Mouse (Mus musculus) neural tube, embryonic 12.5 days (tissue): ENCODE measurements around the gene Gpr25. TPM values are rescaled to one million over a fixed set of nuclear protein-coding genes. Genes with fewer than 3 reads are reported as not detected.

Experiments used
- ATAC-seq: fragments of 200-750 bp; cut with Nextera tagmentation; 2 replicates; pipeline ENCODE4 v1.8.0; 2017; ENCODE audit warnings: low read depth, mild to moderate bottlenecking, moderate TSS enrichment, moderate library complexity; ENCODE audit not compliant: low FRiP score
- H3K27ac ChIP-seq: fragments of 300-500 bp; sonication (generic); 2 replicates; pipeline ENCODE4 v1.5.1; 2016
- H3K27me3 ChIP-seq: fragments of 300-500 bp; sonication (generic); replicated peaks from 2 replicates; pipeline ENCODE4 v1.6.1; 2016; ENCODE audit warnings: mild to moderate bottlenecking
- H3K36me3 ChIP-seq: fragments of 300-500 bp; sonication (generic); 2 replicates; pipeline ENCODE4 v1.6.1; 2016; ENCODE audit warnings: mild to moderate bottlenecking
- H3K4me1 ChIP-seq: fragments of 300-500 bp; sonication (generic); 2 replicates; pipeline ENCODE4 v1.6.1; 2016
- H3K4me2 ChIP-seq: fragments of 300-500 bp; sonication (generic); replicated peaks from 2 replicates; pipeline ENCODE4 v1.6.1; 2016; ENCODE audit warnings: mild to moderate bottlenecking
- H3K4me3 ChIP-seq: fragments of 300-500 bp; sonication (generic); 2 replicates; pipeline ENCODE4 v1.5.1; 2016
- H3K9ac ChIP-seq: fragments of 300-500 bp; sonication (generic); 2 replicates; pipeline ENCODE4 v1.6.1; 2016; ENCODE audit warnings: mild to moderate bottlenecking
- H3K9me3 ChIP-seq: fragments of 300-500 bp; sonication (generic); 2 replicates; pipeline ENCODE4 v1.6.1; 2016; ENCODE audit warnings: mild to moderate bottlenecking
- WGBS: fragments of 180-500 bp; shearing (Covaris S2); methylation state at CpG from one replicate; pipeline ENCODE4 v1.1.7; 2016; 5-methylcytosine and 5-hydroxymethylcytosine counted together
- polyA plus RNA-seq: library from polyadenylated mRNA; unstranded; fragments of >200 nt; fragmentation: Nextera tagmentation; extraction: Ambion mirVana; gene quantifications from 2 replicates; pipeline ENCODE4 v1.2.1, GENCODE M21; 2016

Gene Gpr25
- not detected in 2 replicates for polyA plus RNA-seq

DNA sequence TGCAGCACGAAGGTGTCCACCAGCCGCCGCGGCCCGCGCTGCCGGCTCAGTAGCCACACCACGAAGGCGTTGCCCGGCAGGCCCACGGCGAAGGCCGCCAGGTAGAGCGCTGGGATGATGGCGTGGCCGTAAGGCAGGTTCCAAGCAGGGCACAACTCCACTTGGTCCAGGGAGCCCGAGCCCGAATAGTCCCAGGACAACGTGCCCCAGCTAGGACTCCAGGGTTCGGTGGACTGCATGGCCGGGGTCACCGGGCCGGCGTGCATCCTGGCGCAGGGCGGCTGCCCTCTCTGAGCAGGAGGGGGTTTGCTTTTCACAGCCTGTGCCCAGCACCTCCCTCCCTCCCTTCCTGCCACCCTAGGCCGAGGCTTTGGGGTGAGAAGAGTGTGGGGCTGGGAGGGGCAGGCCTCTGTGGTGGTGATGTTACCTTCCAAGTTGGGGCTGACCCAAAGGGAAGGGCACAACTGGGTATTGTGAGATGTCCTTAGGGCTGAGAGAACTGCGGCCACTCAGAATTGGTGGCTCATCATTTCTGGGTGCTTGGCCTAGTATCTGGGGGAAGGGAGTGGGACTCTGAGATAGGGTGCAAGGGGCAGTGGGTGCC, at the start of gene Gpr25:
TSS of gene Gpr25 (minus strand) at position 239 of the 604 bp plus-strand sequence.
- H3K4me2 ChIP-seq, result peak within 1 kb of the TSS; percentile 95
- ATAC-seq, result peak; percentile 49
- no peak within 1 kb of the TSS for H3K27ac ChIP-seq
- H3K27me3 ChIP-seq, result peaks cover 51% of the 10 kb centered on the region
- peak within 1 kb of the TSS; percentile 48 for H3K4me3 ChIP-seq
- no peaks in the 10 kb centered on the region for H3K9me3 ChIP-seq
- peak within 1 kb of the TSS; percentile 56 for H3K9ac ChIP-seq
- WGBS, result 7% methylated on average over 28 of the region's 28 CpGs
- H3K4me1 ChIP-seq, result peaks cover 15% of the 10 kb centered on the region
- no peaks in the 10 kb centered on the region for H3K36me3 ChIP-seq

DNA sequence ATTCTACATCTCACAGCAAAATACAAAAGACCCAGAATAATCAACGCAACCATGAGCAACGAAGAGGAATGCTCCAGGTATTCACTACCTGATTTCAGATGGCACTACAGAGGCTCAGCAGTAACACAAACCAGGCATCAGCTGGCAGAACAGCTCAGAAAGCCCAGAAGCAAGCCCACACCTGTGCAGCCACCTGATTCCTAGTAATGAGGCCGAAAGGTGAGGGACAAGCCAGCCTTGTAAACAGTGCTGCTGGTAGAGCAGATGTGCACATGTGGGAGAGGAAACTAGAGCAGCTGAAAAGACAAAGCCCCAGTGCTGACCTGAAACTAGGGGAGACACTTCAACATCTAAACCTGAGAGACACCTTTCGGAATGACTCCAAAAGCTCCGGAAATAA, 48.5 kb upstream of the Gpr25 start:
- H3K27ac ChIP-seq, result no peak overlapping the region
- H3K4me3 ChIP-seq, result no peak overlapping the region
- no peak for ATAC-seq
- no peak overlapping the region for H3K9ac ChIP-seq
- H3K4me2 ChIP-seq, result no peak overlapping the region
- H3K36me3 ChIP-seq, result no peaks in the 10 kb centered on the region
- WGBS, result 96% methylated on average over 5 of the region's 5 CpGs
- no peaks in the 10 kb centered on the region for H3K27me3 ChIP-seq
- H3K9me3 ChIP-seq, result no peaks in the 10 kb centered on the region
- H3K4me1 ChIP-seq, result no peaks in the 10 kb centered on the region

DNA sequence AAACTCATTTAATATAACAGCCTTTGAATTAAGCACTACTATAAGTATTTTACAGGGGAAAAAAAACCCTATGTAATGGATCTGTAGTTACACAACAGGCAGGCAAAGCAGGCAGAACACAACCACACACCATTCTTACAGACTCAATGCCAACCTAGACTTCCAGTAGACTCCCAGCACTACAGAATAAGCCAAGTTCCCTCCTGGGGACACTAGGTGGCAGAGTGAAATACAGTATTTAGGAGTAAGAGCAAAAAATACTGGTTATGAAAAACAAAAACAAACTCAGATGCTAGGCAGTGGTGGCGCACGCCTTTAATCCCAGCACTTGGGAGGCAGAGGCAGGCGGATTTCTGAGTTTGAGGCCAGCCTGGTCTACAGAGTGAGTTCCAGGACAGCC, 45.8 kb upstream of the Gpr25 start:
- H3K9me3 ChIP-seq, result no peaks in the 10 kb centered on the region
- WGBS, result 88% methylated on average over 3 of the region's 3 CpGs
- no peak overlapping the region for H3K27ac ChIP-seq
- H3K4me2 ChIP-seq, result no peak overlapping the region
- H3K4me1 ChIP-seq, result no peaks in the 10 kb centered on the region
- peaks cover 7% of the 10 kb centered on the region; the same call in 1 of the 2 replicates for H3K36me3 ChIP-seq
- no peak for ATAC-seq
- no peak overlapping the region for H3K9ac ChIP-seq
- H3K27me3 ChIP-seq, result no peaks in the 10 kb centered on the region
- no peak overlapping the region for H3K4me3 ChIP-seq

DNA sequence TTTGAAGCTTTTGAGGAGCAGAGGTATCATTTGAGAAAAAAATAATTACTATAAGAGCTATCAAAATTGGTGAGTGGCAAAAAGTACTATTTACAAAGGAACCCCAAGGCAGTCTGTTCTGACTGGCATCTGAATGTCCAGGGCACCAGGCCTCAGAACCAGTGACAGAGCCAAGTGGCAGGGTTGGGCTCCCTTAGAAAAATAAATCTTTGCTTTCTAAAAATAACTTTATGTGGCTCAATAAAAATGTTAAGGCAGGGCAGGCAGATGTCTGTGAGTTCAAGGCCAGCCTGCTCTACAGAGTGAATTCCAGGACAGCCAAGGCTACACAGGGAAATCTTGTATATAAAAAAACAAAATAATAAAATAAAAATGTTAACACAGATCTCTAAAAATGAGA, 33.3 kb upstream of the Gpr25 start:
- no peaks in the 10 kb centered on the region for H3K9me3 ChIP-seq
- no peaks in the 10 kb centered on the region for H3K27me3 ChIP-seq
- H3K4me2 ChIP-seq, result no peak overlapping the region
- no peak for ATAC-seq
- no peaks in the 10 kb centered on the region for H3K4me1 ChIP-seq
- no peak overlapping the region for H3K9ac ChIP-seq
- H3K36me3 ChIP-seq, result no peaks in the 10 kb centered on the region; the same call in 1 of the 2 replicates
- H3K4me3 ChIP-seq, result no peak overlapping the region
- no peak overlapping the region for H3K27ac ChIP-seq

DNA sequence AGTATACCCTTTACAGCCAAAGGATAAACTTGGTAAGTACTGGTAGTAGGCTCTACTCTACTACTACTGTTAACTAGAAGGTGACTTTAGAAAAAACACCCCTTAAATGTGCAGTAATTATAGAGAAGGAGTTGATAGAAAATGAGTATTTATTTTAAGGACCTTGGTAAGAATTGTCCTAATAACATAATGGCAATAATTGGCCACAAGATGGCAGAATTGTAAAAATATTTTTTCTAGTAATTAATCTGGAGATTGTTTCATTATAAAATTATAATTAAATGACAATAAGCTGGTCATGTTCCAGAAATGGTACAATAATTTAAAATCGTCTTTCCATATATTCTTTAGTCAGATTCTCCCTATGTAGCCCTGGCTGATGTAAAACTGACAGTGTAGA, 29.1 kb upstream of the Gpr25 start:
- no peaks in the 10 kb centered on the region for H3K9me3 ChIP-seq
- no peak overlapping the region for H3K9ac ChIP-seq
- no peaks in the 10 kb centered on the region for H3K4me1 ChIP-seq
- H3K4me2 ChIP-seq, result no peak overlapping the region
- ATAC-seq, result no peak
- peaks cover 3% of the 10 kb centered on the region; the same call in 1 of the 2 replicates for H3K36me3 ChIP-seq
- H3K4me3 ChIP-seq, result no peak overlapping the region
- H3K27me3 ChIP-seq, result no peaks in the 10 kb centered on the region
- WGBS, result 82% methylated on average over 1 of the region's 1 CpGs
- no peak overlapping the region for H3K27ac ChIP-seq

DNA sequence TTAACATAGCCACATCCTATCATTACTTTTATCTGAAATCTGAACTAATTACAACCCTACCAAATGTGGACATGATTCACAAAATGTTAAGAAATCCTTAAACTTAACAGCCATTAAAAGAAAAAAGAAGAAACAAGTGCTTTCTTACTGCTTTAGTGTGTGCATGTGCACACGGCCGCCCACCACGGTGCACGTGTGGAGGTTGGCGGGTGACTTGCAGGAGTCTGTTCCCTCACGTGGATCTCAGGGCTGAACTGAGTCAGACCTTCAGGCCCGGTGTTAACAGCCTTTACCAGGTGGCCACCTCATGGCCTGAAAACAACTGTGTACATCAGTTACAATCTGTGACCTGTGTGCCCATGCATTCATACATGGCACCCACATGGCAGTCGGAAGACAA, 16.7 kb upstream of the Gpr25 start:
- 93% methylated on average over 8 of the region's 8 CpGs for WGBS
- H3K9ac ChIP-seq, result no peak overlapping the region

DNA sequence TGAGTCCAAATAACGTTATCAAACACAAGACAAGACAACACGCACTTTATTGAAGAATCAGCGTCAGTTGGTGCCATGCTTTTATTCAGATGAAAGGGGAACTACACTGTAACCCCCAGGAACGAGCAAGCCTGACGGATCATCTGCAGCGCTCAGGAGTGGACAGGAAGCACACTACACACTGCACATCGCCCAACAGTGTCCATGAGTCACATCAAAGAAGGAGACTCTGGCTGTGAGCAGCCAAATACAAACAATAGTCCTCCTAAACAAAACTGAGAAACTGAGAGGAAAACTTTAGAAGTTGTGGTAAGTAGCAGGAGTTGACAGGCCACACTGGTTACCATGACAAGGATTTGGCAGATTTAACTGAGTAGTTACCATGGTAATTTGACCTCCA, 7.6 kb upstream of the Gpr25 start:
- H3K36me3 ChIP-seq, result peaks cover 35% of the 10 kb centered on the region
- no peak for ATAC-seq

More for the DNA sequence above, 16.7 kb upstream of the Gpr25 start:
- H3K4me3 ChIP-seq, result no peak overlapping the region
- no peak for ATAC-seq
- H3K27me3 ChIP-seq, result no peaks in the 10 kb centered on the region
- H3K9me3 ChIP-seq, result no peaks in the 10 kb centered on the region
- no peak overlapping the region for H3K27ac ChIP-seq
- H3K4me2 ChIP-seq, result no peak overlapping the region
- H3K4me1 ChIP-seq, result no peaks in the 10 kb centered on the region
- H3K36me3 ChIP-seq, result peaks cover 86% of the 10 kb centered on the region

DNA sequence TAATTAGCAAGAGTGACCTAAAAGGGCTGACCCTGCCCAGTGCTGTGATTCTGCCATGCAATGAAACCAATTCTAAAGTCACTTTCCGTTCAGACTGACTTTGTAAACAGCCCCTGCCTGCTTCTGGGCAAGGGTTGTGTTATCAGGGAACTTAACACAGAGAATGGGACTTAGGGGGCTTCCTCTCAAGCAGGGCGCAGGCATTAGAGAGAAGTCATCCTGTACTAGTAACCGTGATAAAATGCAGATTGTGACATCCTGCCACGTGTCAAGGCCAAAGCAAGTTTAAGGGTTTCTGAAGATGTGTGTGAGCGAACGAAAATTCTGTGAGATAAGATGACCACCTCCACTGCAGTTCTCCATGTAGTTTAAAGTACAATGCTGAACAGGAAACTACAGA, 5.5 kb upstream of the Gpr25 start:
- 61% methylated on average over 6 of the region's 6 CpGs for WGBS

More for the DNA sequence above, 7.6 kb upstream of the Gpr25 start:
- Histone ChIP-seq H3K27me3 (no peaks in the 10 kb centered on the region), H3K9me3 (no peaks in the 10 kb centered on the region), H3K9ac (no peak overlapping the region), H3K4me1 (no peaks in the 10 kb centered on the region), H3K4me2 (no peak overlapping the region), H3K27ac (no peak overlapping the region), H3K4me3 (no peak overlapping the region)
- whole genome bisulfite sequencing, result 84% methylated on average over 7 of the region's 7 CpGs

DNA sequence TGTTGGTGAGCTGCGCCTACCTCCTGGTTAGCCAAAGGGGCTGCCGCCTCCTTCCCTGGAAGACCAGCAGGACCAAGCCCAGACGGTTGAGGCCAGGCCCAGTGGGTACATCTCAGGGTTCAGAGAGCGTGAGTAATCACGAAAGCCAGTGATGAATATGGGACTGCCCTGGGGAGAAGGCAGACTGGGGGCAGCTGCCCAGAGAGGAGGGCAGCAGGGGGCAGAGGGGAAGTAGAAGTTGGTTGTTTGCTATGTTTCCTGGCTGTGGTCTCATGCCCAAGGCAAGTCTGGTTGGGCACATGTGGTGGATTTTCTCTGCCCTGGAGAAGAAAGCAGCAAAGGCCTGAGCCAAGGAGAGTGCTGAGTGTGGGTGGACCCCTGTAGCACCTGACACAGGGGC, 2.7 kb upstream of the Gpr25 start:
- H3K27ac ChIP-seq, result no peak overlapping the region
- 0 out of 2 replicates have a peak overlapping the region, but pooled peaks have one; percentile 17 for H3K9ac ChIP-seq
- no peak for ATAC-seq
- no peaks in the 10 kb centered on the region for H3K9me3 ChIP-seq
- peaks cover 5% of the 10 kb centered on the region; the same call in 1 of the 2 replicates for H3K36me3 ChIP-seq
- no peak overlapping the region for H3K4me3 ChIP-seq
- H3K4me1 ChIP-seq, result peaks cover 15% of the 10 kb centered on the region
- 85% methylated on average over 5 of the region's 5 CpGs for WGBS
- peaks cover 39% of the 10 kb centered on the region for H3K27me3 ChIP-seq
- H3K4me2 ChIP-seq, result no peak overlapping the region

More for the DNA sequence above, 5.5 kb upstream of the Gpr25 start:
- Histone ChIP-seq H3K4me3 (no peak overlapping the region), H3K4me2 (no peak overlapping the region), H3K9me3 (no peaks in the 10 kb centered on the region), H3K27ac (no peak overlapping the region), H3K27me3 (peaks cover 11% of the 10 kb centered on the region), H3K36me3 (peaks cover 14% of the 10 kb centered on the region), H3K9ac (no peak overlapping the region), H3K4me1 (no peaks in the 10 kb centered on the region)
- no peak for ATAC-seq

DNA sequence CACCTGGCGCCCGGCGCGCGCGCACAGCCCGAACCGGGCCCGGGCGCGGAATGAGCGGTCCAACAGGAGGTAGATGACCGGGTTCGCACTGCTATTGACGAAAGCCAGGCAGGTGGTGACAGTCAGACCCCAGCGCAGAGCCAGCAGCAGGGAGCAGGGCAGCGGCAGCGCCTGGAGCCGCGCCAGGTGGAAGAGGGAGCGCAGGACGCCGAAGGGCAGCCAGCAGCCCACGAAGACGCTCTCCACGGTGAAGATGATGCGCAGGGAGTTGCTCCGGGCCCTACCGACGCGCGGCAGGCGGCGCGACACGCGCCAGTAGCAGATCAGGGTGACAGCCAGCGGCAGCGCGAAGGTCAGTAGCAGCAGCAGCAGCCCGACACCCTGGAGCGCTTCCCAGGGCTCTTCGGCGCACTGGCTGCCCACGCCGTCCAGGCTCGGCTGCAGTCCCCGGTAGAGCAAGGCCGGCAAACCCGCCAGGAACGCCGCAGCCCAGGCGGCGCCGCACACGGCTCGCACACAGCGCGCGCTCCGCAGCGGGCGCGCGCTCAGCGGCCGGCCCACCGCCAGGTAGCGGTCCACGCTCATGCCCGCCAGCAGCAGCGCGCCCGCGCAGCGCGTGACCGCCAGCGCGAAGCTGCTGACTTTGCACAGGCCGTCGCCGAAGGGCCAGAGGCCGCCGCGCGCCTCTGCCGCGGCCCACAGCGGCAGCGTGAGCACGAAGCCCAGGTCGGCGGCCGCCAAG, 609 bp downstream of the Gpr25 start:
- peak overlapping the region; percentile 56 for H3K9ac ChIP-seq
- H3K27ac ChIP-seq, result no peak overlapping the region
- peak overlapping the region; percentile 95 for H3K4me2 ChIP-seq
- peak; percentile 78 for ATAC-seq
- H3K36me3 ChIP-seq, result no peaks in the 10 kb centered on the region
- H3K27me3 ChIP-seq, result peaks cover 51% of the 10 kb centered on the region
- WGBS, result under 1% methylated on average over 95 of the region's 95 CpGs
- no peaks in the 10 kb centered on the region for H3K9me3 ChIP-seq
- peak overlapping the region; percentile 48 for H3K4me3 ChIP-seq
- H3K4me1 ChIP-seq, result peaks cover 19% of the 10 kb centered on the region

DNA sequence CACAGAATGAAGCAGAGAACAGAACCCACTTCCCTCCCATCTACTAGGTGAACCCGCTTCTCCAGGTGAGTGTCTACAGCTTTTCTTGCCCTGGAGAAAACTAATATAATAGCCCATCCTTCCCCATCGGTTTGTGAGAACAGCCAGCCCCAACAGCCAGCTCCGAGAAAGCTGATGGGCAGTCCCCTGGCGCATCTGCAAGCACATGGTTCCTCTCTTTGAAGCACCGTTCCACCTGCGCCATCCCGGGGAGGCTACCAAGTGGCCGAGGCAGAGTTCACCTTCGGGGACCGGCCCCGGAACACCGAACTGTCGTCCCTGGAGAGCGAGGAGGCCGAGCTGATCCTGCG, 1.2 kb downstream of the Gpr25 start:
- peaks cover 20% of the 10 kb centered on the region for H3K4me1 ChIP-seq
- ATAC-seq, result no peak; the same call in 1 of the 2 replicates
- no peak overlapping the region for H3K27ac ChIP-seq
- H3K36me3 ChIP-seq, result no peaks in the 10 kb centered on the region
- 3% methylated on average over 16 of the region's 16 CpGs for WGBS
- peak overlapping the region; percentile 95 for H3K4me2 ChIP-seq
- peak overlapping the region; percentile 56; the same call in 1 of the 2 replicates for H3K9ac ChIP-seq
- H3K27me3 ChIP-seq, result peaks cover 51% of the 10 kb centered on the region
- H3K9me3 ChIP-seq, result no peaks in the 10 kb centered on the region
- H3K4me3 ChIP-seq, result peak overlapping the region; percentile 48

DNA sequence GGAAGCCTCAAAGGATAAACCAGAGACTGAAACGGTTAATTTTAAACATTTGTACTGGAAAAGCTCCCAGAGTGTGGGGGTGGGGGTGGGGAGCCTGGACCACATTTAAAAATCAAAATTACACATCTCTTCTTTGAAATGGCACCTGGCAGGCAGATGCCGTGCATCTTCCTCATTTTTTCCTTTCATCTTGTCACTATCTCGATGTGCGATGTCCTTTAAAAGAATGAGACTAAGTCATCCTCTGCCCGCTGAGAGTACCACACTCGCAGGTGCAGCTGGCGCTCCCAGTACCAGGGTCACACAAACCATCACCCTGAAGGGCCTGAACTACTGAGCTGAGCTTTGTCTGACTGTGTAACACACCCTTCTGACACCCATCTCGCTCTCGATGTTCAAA, 2.2 kb downstream of the Gpr25 start:
- 75% methylated on average over 9 of the region's 9 CpGs for WGBS
- Histone ChIP-seq H3K4me1 (peaks cover 20% of the 10 kb centered on the region), H3K4me3 (no peak overlapping the region), H3K4me2 (no peak overlapping the region), H3K27me3 (peaks cover 51% of the 10 kb centered on the region), H3K27ac (no peak overlapping the region), H3K9ac (no peak overlapping the region), H3K36me3 (no peaks in the 10 kb centered on the region), H3K9me3 (no peaks in the 10 kb centered on the region)
- no peak for ATAC-seq
